Mouse (Mus musculus): ENCODE measurements around the gene Psmd4. TPM values are rescaled to one million over a fixed set of nuclear protein-coding genes. Genes with fewer than 3 reads are reported as not detected.

The Psmd4 gene
- polyA plus RNA-seq, 1 experiment from 2014 or later = 221 TPM

DNA sequence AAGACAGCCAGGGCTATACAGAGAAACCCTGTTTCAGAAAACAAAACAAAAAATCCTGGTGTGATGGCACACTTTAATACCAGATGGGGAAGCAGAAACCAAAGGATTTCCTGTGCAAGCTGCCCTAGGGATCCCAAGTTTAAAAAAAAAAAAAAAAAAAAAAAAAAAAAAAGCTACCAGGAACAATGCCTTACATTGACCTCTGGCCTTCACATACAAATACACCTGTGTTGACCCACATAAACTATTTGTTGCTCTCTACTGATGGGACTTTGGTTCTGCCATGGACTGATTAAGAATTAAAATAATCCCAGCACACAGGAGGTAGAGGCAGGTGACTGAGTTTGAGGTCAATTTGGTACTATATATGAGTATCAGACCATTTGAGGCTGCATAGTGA lies 39.1 kb downstream of the Psmd4 start:
- H3K4me1 ChIP-seq = 0 out of 2 replicates have a peak, but pooled peaks cover 5% of the 10 kb centered on the region
- H3K27ac ChIP-seq = no peak overlapping the region
- H3K4me2 ChIP-seq = no peak overlapping the region
- no peak overlapping the region for H3K4me3 ChIP-seq (replicated peaks)
- no peak for ATAC-seq (ENCODE audit: insufficient read depth, low FRiP score, low read depth)
- peaks cover 58% of the 10 kb centered on the region for H3K36me3 ChIP-seq
- H3K9ac ChIP-seq = no peak overlapping the region
- H3K9me3 ChIP-seq = no peaks in the 10 kb centered on the region
- H3K27me3 ChIP-seq (replicated peaks) = no peaks in the 10 kb centered on the region

DNA sequence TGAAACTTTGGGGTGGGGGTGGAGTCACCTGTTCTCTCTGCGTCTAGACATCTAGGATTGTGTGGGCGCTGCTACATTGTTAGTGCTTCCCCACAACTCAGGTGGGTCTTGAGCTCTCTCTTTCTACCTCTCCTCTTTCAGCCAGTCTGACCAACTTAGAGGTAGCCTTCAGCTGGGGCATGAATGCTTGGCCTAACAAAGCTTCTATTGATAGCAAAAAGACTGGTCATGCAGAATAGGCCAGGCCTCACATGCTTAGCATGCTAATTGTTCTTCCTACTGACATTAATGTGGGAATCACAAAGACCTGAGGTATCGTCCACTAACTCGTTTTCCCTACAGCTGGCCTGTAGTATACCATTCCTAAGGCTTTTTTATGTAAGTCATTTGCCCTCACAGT lies 39.8 kb downstream of the Psmd4 start:
- H3K9ac ChIP-seq = no peak overlapping the region
- no peak overlapping the region for H3K27ac ChIP-seq
- no peaks in the 10 kb centered on the region for H3K9me3 ChIP-seq
- no peaks in the 10 kb centered on the region for H3K27me3 ChIP-seq (replicated peaks)
- 0 out of 2 replicates have a peak, but pooled peaks cover 5% of the 10 kb centered on the region for H3K4me1 ChIP-seq
- ATAC-seq (ENCODE audit: insufficient read depth, low FRiP score, low read depth) = no peak
- no peak overlapping the region for H3K4me2 ChIP-seq
- no peak overlapping the region for H3K4me3 ChIP-seq (replicated peaks)
- WGBS = 84% methylated on average over 4 of the region's 4 CpGs
- H3K36me3 ChIP-seq = peaks cover 55% of the 10 kb centered on the region

DNA sequence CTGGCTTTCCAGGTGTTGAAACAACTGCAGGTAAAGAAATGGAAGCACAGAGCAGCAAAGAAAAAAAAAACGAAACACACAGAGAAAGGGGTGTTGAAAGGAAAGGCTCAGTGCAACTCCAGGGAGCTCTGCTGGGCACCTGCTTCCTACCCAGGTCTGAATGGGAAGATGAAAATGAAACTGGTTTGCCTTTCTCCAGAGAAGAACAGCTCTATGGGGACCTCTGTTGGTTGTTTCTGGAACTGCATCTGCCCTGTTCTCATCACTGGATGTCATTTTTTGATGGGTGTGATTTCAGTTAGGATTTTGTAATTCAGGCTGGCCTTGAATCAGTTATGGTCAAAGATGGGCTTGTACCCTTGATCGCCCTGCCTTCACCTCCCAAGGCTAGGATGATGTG lies 45.5 kb downstream of the Psmd4 start:
- H3K9ac ChIP-seq = no peak overlapping the region

GRCm38 (mm10) chr3:94989159-94989761 lies 53.2 kb downstream of the Psmd4 start:
- no peak overlapping the region for H3K9ac ChIP-seq
- 13% methylated on average over 9 of the region's 9 CpGs for WGBS
- H3K9me3 ChIP-seq = no peaks in the 10 kb centered on the region
- ATAC-seq (ENCODE audit: insufficient read depth, low FRiP score, low read depth) = peak; percentile 49; the same call in 1 of the 2 replicates
- H3K4me2 ChIP-seq = peak overlapping the region; percentile 35
- H3K4me1 ChIP-seq = peaks cover 34% of the 10 kb centered on the region
- H3K36me3 ChIP-seq = peaks cover 9% of the 10 kb centered on the region; the same call in 1 of the 2 replicates
- H3K4me3 ChIP-seq (replicated peaks) = no peak overlapping the region
- peak overlapping the region; percentile 69 for H3K27ac ChIP-seq
- H3K27me3 ChIP-seq (replicated peaks) = no peaks in the 10 kb centered on the region

More for the DNA sequence above, 45.5 kb downstream of the Psmd4 start:
- Histone ChIP-seq H3K27me3 (replicated peaks) (no peaks in the 10 kb centered on the region), H3K36me3 (peaks cover 49% of the 10 kb centered on the region), H3K4me1 (no peaks in the 10 kb centered on the region), H3K27ac (no peak overlapping the region), H3K4me2 (no peak overlapping the region), H3K4me3 (replicated peaks) (no peak overlapping the region), H3K9me3 (no peaks in the 10 kb centered on the region)
- ATAC-seq (ENCODE audit: insufficient read depth, low FRiP score, low read depth) = no peak
- WGBS = 22% methylated on average over 2 of the region's 2 CpGs

DNA sequence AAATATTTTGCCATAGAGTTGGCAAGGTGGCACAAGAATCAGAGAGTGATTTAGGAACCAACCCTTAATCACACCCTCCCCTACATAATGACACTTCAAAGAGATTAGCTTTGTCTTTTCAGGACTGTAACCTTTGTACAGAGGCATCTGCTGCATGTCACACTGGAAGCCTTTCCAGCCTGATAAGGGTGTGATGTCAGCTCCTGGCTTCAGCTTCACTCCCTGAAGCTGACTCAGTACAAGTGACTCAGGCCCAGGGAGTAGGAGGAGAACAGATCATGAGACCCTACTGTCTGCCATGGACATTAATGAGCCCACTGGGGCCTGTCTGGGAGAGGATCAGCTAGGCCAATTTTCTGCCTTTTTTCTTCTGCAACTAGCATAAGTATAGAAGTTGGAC lies 54.8 kb downstream of the Psmd4 start:
- H3K27me3 ChIP-seq (replicated peaks) = no peaks in the 10 kb centered on the region

GRCm38 (mm10) chr3:94985513-94985912 lies 56.9 kb downstream of the Psmd4 start:
- no peak overlapping the region for H3K4me2 ChIP-seq
- H3K9ac ChIP-seq = no peak overlapping the region
- no peak for ATAC-seq (ENCODE audit: insufficient read depth, low FRiP score, low read depth)
- 96% methylated on average over 2 of the region's 2 CpGs for WGBS
- H3K4me3 ChIP-seq (replicated peaks) = no peak overlapping the region
- H3K27me3 ChIP-seq (replicated peaks) = no peaks in the 10 kb centered on the region
- H3K36me3 ChIP-seq = peaks cover 11% of the 10 kb centered on the region; the same call in 1 of the 2 replicates
- no peak overlapping the region for H3K27ac ChIP-seq
- peaks cover 34% of the 10 kb centered on the region for H3K4me1 ChIP-seq
- H3K9me3 ChIP-seq = no peaks in the 10 kb centered on the region

More for the DNA sequence above, 54.8 kb downstream of the Psmd4 start:
- Histone ChIP-seq H3K27ac (0 out of 2 replicates have a peak overlapping the region, but pooled peaks have one; percentile 11), H3K9me3 (no peaks in the 10 kb centered on the region), H3K4me2 (no peak overlapping the region), H3K4me3 (replicated peaks) (no peak overlapping the region), H3K36me3 (peaks cover 10% of the 10 kb centered on the region; the same call in 1 of the 2 replicates), H3K4me1 (peaks cover 34% of the 10 kb centered on the region), H3K9ac (no peak overlapping the region)
- ATAC-seq (ENCODE audit: insufficient read depth, low FRiP score, low read depth) = no peak; the same call in 1 of the 2 replicates

- 92% methylated on average over 11 of the region's 11 CpGs for WGBS
Observed at GRCm38 (mm10) chr3:94984312-94984711, 58.1 kb downstream of the Psmd4 start.

More at GRCm38 (mm10) chr3:94984312-94984711, 58.1 kb downstream of the Psmd4 start:
- no peak for ATAC-seq (ENCODE audit: insufficient read depth, low FRiP score, low read depth)
- no peaks in the 10 kb centered on the region for H3K9me3 ChIP-seq
- H3K4me2 ChIP-seq = no peak overlapping the region
- H3K4me1 ChIP-seq = peaks cover 25% of the 10 kb centered on the region
- H3K4me3 ChIP-seq (replicated peaks) = no peak overlapping the region
- H3K9ac ChIP-seq = no peak overlapping the region
- H3K27me3 ChIP-seq (replicated peaks) = no peaks in the 10 kb centered on the region
- H3K27ac ChIP-seq = no peak overlapping the region
- H3K36me3 ChIP-seq = peaks cover 11% of the 10 kb centered on the region; the same call in 1 of the 2 replicates

Small RNA genes lying within 50 kb of the gene (microRNA-seq; reads per million reads assigned to microRNA genes)
- gene Mir7013 = not detected

Other genes with a start within 250 kb of the Psmd4 start
- gene Pogz, start 205.0 kb downstream of the Psmd4 start, polyA plus RNA-seq (2015; fragmentation: Nextera tagmentation; extraction: Ambion mirVana) = 14.6 and 15.3 TPM in 2 replicates
- 315 and 328 TPM in 2 replicates for gene Psmb4, start 155.7 kb downstream of the Psmd4 start, polyA plus RNA-seq (2015; fragmentation: Nextera tagmentation; extraction: Ambion mirVana)
- gene Selenbp1, start 109.6 kb downstream of the Psmd4 start, polyA plus RNA-seq (2015; fragmentation: Nextera tagmentation; extraction: Ambion mirVana) = 109 and 122 TPM in 2 replicates
- 8.5 and 9.6 TPM in 2 replicates for gene Rfx5, start 88.5 kb downstream of the Psmd4 start, polyA plus RNA-seq (2015; fragmentation: Nextera tagmentation; extraction: Ambion mirVana)
- 19.3 and 22.0 TPM in 2 replicates for gene Pi4kb, start 67.9 kb downstream of the Psmd4 start, polyA plus RNA-seq (2015; fragmentation: Nextera tagmentation; extraction: Ambion mirVana)
- 19.3 and 22.0 TPM in 2 replicates for gene Zfp687, start 27.2 kb downstream of the Psmd4 start, polyA plus RNA-seq (2015; fragmentation: Nextera tagmentation; extraction: Ambion mirVana)
- 17.0 and 17.5 TPM in 2 replicates for gene Pip5k1a, start 64.3 kb upstream of the Psmd4 start, polyA plus RNA-seq (2015; fragmentation: Nextera tagmentation; extraction: Ambion mirVana)
- 119 and 124 TPM in 2 replicates for gene Vps72, start 68.4 kb upstream of the Psmd4 start, polyA plus RNA-seq (2015; fragmentation: Nextera tagmentation; extraction: Ambion mirVana)
- gene Tmod4, start 81.9 kb upstream of the Psmd4 start, polyA plus RNA-seq (2015; fragmentation: Nextera tagmentation; extraction: Ambion mirVana) = 1.6 and 1.7 TPM in 2 replicates
- gene Scnm1, start 91.4 kb upstream of the Psmd4 start, polyA plus RNA-seq (2015; fragmentation: Nextera tagmentation; extraction: Ambion mirVana) = 59.1 and 62.7 TPM in 2 replicates
- gene Lysmd1, start 91.5 kb upstream of the Psmd4 start, polyA plus RNA-seq (2015; fragmentation: Nextera tagmentation; extraction: Ambion mirVana) = 11.6 and 11.7 TPM in 2 replicates
- gene Tnfaip8l2, start 99.7 kb upstream of the Psmd4 start, polyA plus RNA-seq (2015; fragmentation: Nextera tagmentation; extraction: Ambion mirVana) = 5.1 and 6.7 TPM in 2 replicates
- gene Sema6c, start 117.8 kb upstream of the Psmd4 start, polyA plus RNA-seq (2015; fragmentation: Nextera tagmentation; extraction: Ambion mirVana) = 5.9 and 6.9 TPM in 2 replicates
- 10.7 and 11.4 TPM in 2 replicates for gene Gabpb2, start 175.3 kb upstream of the Psmd4 start, polyA plus RNA-seq (2015; fragmentation: Nextera tagmentation; extraction: Ambion mirVana)
- gene Cdc42se1, start 186.1 kb upstream of the Psmd4 start, polyA plus RNA-seq (2015; fragmentation: Nextera tagmentation; extraction: Ambion mirVana) = 83.5 and 96.5 TPM in 2 replicates
- gene Mllt11, start 189.6 kb upstream of the Psmd4 start, polyA plus RNA-seq (2015; fragmentation: Nextera tagmentation; extraction: Ambion mirVana) = 18.5 and 18.6 TPM in 2 replicates
- gene Gm128, start 199.0 kb upstream of the Psmd4 start, polyA plus RNA-seq (2015; fragmentation: Nextera tagmentation; extraction: Ambion mirVana) = 0.35 TPM in 2 replicates
- gene Bnipl, start 208.6 kb upstream of the Psmd4 start, polyA plus RNA-seq (2015; fragmentation: Nextera tagmentation; extraction: Ambion mirVana) = 3.5 and 5.8 TPM in 2 replicates
- 45.8 and 51.2 TPM in 2 replicates for gene Mindy1, start 238.7 kb upstream of the Psmd4 start, polyA plus RNA-seq (2015; fragmentation: Nextera tagmentation; extraction: Ambion mirVana)
- 16.6 and 17.3 TPM in 2 replicates for gene Prune1, start 239.5 kb upstream of the Psmd4 start, polyA plus RNA-seq (2015; fragmentation: Nextera tagmentation; extraction: Ambion mirVana)